Mouse (Mus musculus): ENCODE results near the gene Gstm2.
"Not testable (repeated sequence)": the region's sequence is repeated elsewhere in the genome, so short reads cannot be mapped to it uniquely, and the experiment has no call there.

The Gstm2 gene

DNA sequence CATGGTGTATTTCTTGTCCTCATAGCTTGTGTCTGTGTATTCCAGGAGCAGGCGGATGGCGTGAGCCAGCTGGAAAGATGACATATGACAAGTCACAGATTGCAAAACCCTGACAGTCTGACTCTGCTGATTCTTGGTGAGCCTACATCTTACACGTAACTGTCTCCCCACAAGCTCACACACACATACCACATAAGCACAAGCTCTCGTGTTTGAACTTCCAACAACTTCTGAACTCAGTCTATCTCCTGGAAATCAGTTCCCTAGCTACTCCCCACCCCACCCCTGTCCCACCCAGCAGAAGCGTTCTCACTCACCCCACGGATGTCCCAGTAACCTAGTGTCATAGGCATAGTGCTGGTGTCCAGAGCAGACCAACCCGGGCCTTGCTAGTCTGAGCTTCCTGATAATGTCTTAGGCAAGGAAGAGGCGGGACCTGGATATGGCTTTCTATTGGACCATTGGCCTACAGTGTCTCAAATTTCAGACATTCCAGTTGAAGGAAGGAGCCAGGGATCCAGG, at the start of gene Gstm2:
TSS of gene Gstm2 (minus strand) at position 413 of the 522 bp plus-strand sequence.
- no peak for DNase-seq

DNA sequence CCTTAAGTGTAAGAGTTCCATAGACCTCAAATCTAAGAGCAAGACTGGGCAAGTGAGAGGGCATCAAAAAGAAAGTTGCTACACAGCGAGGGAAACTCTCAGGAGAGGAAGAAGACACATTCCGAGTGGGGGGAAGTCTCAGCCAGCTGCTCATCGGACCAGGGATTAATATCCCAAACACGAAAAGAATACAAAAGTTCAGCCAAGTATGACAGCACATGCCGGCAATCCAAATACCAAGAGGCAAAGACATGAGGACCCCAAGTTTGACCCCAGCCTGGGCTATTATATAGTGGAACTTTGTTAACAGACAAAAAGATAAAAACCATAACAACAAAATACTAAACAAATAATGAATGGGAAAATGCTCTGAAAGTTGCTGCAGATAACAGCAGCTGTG, 46.9 kb upstream of the Gstm2 start:
- no peak for DNase-seq

GRCm38 (mm10) chr3:108032113-108032512, 45.9 kb upstream of the Gstm2 start:
- no peak for DNase-seq

GRCm38 (mm10) chr3:108028641-108029365, 42.5 kb upstream of the Gstm2 start:
- no peak for DNase-seq

DNA sequence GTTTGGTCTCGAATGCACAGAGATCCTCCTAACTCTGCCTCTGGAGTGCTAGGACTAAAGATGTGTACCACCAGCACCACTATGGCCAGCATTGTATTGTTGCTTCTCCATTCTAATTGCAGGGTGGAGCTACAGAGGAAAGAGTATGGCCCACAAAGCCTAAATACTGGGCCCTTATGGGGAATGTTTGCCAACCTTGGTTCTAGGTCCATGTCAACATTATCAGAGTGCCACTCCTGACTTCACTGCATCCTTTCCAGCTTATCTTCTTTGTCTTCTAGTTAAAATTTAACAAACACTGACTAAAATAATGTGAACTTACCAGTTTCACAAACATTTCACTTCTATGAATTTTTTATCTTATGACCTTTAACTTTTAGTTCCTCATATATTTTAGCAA, 40.3 kb upstream of the Gstm2 start:
- no peak for DNase-seq

GRCm38 (mm10) chr3:108026049-108026448, 39.8 kb upstream of the Gstm2 start:
- no peak for DNase-seq

GRCm38 (mm10) chr3:108025318-108025717, 39.1 kb upstream of the Gstm2 start:
- DNase-seq, result no peak

GRCm38 (mm10) chr3:108022650-108023049, 36.4 kb upstream of the Gstm2 start:
- DNase-seq, result no peak

DNA sequence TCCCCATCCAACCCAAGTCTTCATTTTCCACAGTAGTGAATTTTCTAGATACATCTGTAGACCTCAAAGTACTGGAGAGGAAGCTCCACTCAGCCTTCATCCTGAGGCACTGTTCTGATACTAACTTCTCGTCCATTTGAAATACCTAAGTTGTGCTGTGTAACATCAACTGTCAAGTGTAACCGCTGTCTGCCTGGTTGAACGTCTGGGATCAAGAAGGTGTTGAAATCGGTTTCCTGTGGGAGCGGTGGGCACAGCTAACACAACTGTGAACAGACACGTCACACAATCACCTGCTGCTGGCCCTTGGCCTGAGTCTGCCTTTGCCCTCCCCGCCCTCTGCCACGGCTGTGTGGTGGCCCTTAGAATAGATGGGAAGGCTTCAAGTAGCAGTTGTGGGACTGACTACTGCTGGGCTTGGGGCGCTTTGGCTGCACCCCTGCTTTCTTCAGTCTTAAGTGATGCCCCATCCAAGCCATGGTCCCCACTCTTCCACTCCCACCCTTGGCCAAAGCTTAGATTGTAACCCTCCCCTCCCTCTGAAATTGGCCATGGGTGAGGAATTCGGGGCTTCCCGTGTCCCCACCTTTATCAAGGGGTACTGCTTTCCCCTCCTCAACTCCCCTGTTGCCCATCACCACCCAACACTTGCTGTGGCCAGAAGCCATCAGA, 34.2 kb upstream of the Gstm2 start:
- DNase-seq, result not testable (repeated sequence)

- DNase-seq, result not testable (repeated sequence)
Measured at GRCm38 (mm10) chr3:108019226-108019625, 33.0 kb upstream of the Gstm2 start.

GRCm38 (mm10) chr3:108018190-108018820, 32.1 kb upstream of the Gstm2 start:
- DNase-seq, result no peak

DNA sequence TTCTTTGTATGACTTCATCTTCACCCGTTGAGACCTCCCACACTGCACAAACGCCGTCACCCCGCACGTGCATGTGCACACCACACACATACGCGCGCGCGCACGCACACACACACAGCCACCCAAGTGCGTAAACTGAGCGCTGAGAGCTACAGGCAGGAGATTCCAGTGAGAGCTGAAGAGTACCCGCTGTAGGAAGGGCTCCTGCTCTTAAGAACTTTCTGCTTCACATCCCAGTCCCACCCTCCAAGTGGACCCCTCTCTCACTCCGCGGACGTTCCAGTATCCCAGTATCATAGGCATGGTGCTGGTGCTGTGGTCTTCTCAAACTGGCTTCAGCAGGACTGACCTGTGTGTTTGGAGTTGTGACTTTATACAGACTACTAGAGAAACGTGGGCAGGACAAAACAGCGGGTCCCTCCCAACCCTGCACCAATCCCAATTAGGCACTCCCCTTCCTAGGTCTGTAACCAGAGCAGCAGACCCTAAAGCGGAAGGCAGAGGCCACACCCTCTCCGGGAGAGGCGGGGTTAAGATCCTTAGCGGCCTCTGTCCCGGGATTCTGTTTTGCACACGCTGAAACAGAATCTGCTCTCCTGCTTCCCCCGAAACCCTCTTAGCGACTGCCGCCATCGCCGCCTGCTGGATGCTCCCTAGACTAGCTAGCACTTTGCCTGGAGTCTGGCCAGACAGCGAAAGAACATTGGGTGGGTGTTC, 31.4 kb upstream of the Gstm2 start, which contains the start of gene Gstm1:
TSS of gene Gstm1 (minus strand) at position 501 of the 717 bp plus-strand sequence.
- DNase-seq, result peak; percentile 96

GRCm38 (mm10) chr3:108016468-108016867, 30.2 kb upstream of the Gstm2 start:
- not testable (repeated sequence) for DNase-seq

DNA sequence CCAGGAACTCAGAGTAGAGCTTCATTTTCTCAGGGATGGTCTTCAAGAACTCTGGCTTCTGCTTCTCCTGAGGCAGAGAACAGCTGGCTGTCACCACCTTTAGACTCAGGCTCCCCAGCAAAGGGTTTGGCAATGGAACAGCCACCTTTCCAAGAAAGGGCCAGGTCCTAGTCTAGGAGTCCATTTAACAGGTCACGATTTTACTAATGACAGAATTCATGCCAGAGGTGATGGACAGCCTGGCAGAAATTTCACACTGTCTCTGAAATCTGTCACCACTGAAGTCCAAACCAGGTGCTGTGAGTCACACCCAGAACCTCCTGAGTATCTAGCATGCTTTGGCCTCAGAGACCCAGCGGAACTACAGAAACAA, 28.7 kb upstream of the Gstm2 start:
- DNase-seq, result no peak

- DNase-seq, result no peak
Measured at GRCm38 (mm10) chr3:108014098-108014973, 28.1 kb upstream of the Gstm2 start.

- peak; percentile 82 for DNase-seq
Measured at GRCm38 (mm10) chr3:108013331-108013871, 27.1 kb upstream of the Gstm2 start.

- no peak for DNase-seq
Measured at GRCm38 (mm10) chr3:108011558-108011957, 25.3 kb upstream of the Gstm2 start.

- DNase-seq, result no peak
Measured at GRCm38 (mm10) chr3:108010286-108010685, 24.0 kb upstream of the Gstm2 start.

DNA sequence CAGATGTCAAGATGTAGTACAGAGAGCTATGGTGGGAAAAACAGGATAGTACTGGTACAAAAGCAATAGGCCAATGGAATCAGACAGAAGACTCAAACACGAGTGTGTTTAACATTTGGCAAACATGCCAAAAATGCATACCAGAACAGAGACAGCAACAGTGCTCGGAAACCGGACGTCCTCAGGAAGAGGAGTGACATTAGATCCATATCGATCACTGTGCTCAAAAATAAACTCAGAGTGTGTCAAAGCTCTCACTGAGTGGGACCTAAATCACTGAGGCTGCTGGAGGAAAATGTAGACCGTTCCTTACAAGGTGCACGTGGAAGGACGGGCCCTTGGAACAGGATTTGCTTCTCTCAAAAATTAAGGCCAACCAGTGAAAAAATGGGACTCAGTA, 15.8 kb upstream of the Gstm2 start:
- no peak for DNase-seq

- DNase-seq, result no peak
Measured at GRCm38 (mm10) chr3:107999491-107999890, 13.2 kb upstream of the Gstm2 start.

DNA sequence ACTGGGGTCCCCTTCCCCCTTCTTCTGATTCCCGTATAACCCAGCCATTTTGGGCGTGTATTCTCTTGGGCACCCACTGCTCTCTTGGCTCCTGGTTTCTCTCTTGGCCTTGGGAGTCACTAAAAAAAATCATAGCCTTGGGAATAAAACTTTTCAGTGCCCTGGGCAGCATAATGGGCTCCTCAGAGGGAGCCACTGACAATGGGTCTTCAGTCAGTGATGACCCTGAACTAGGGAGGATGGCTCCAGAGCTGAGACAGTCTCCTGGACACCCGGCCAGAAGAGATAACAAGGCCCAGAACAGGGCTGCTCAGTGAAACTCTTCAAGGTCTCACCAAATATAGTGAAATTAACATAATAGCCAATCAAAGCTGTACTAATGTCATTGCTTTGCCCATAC, 12.3 kb upstream of the Gstm2 start:
- DNase-seq, result no peak

- DNase-seq, result no peak
Measured at GRCm38 (mm10) chr3:107996576-107996975, 10.3 kb upstream of the Gstm2 start.

All from right cerebral cortex, adult 18-20 months (tissue).